15 mouse cellular contexts compared by ENCODE assay signal in genomic region chr13:32465787-32466186, GRCm38 (mm10).
DNase-seq lines count a peak whose midpoint lies in the region; ATAC-seq and TF ChIP-seq lines count a peak whose summit lies in the region.
"Had no signal": no experiment of that assay in that cellular context is flagged by ENCODE, and none has a peak within 500 bp of the region (broad histone marks: within the 10 kb centered on the region; RNA-seq: fewer than 3 reads in every experiment).

No protein-coding gene starts in this region.

- H3K27ac ChIP-seq in kidney, postnatal 0 days = 0 out of 2 replicates have a peak overlapping the region, but pooled peaks have one; percentile 13
- H3K27ac ChIP-seq: forebrain, embryonic 12.5 days; gastrocnemius, adult 2 months; limb, embryonic 15.5 days; stomach, embryonic 15.5 days had no signal

- ATAC-seq in kidney, postnatal 0 days (replicated peaks; ENCODE audit: low FRiP score, low read depth) = 0 out of 2 replicates have a peak, but pooled peaks have one; percentile 40

- no peak for TF ChIP-seq CTCF in kidney, postnatal 0 days (IDR thresholded peaks at IDR 0.05; ENCODE audit: low read depth)

- H3K4me2 ChIP-seq in kidney, postnatal 0 days (ENCODE audit: low read length) = no peak overlapping the region
- H3K4me2 ChIP-seq: forebrain, embryonic 12.5 days; heart, embryonic 12.5 days; limb, embryonic 15.5 days; stomach, embryonic 15.5 days had no signal

- no peak overlapping the region for H3K9ac ChIP-seq in kidney, postnatal 0 days (ENCODE audit: low read depth, low read length)
- H3K9ac ChIP-seq: forebrain, embryonic 12.5 days; heart, embryonic 12.5 days; limb, embryonic 15.5 days; stomach, embryonic 15.5 days had no signal

- no peaks in the 10 kb centered on the region for H3K36me3 ChIP-seq in kidney, postnatal 0 days (ENCODE audit: insufficient read depth, low read length)
- H3K36me3 ChIP-seq: forebrain, embryonic 12.5 days; heart, embryonic 12.5 days; limb, embryonic 15.5 days; stomach, embryonic 15.5 days had no signal

- H3K4me3 ChIP-seq in kidney, postnatal 0 days (replicated peaks; ENCODE audit: low read depth, low read length) = no peak overlapping the region
- H3K4me3 ChIP-seq: forebrain, embryonic 12.5 days; gastrocnemius, adult 2 months; heart, embryonic 12.5 days; limb, embryonic 15.5 days; megakaryocyte, embryonic 14.5 days; stomach, embryonic 15.5 days had no signal

- H3K27me3 ChIP-seq in kidney, postnatal 0 days (ENCODE audit: insufficient read depth, low read length) = no peaks in the 10 kb centered on the region
- H3K27me3 ChIP-seq: forebrain, embryonic 12.5 days; limb, embryonic 15.5 days; stomach, embryonic 15.5 days had no signal

- whole genome bisulfite sequencing in kidney, postnatal 0 days = 28% methylated on average over 5 of the region's 5 CpGs

- DNase-seq in adrenal gland, adult (ENCODE audit: inconsistent age in 2 of 2, low spot score in 1 of 2) = peak; percentile 14 to 72
- DNase-seq in adrenal gland, adult 18-20 months (ENCODE audit: low spot score in 2 of 2) = no peak
- peak; percentile 39 for DNase-seq in kidney, adult 11 months
- no peak for DNase-seq in kidney, adult 18-20 months
- DNase-seq in ZHBTc4 (ENCODE audit: low read depth, low spot score) = peak; percentile 39
- no peak for DNase-seq in kidney, postnatal 0 days (ENCODE audit: low spot score)
- no peak for DNase-seq in cerebellum, postnatal 10 days
- no peak for DNase-seq in cerebellum, adult 11 months
- DNase-seq: gastrocnemius, adult 2 months; thymus, postnatal 25 days had no signal

- H3K4me1 ChIP-seq in kidney, postnatal 0 days (replicated peaks; ENCODE audit: insufficient read depth, low read length) = no peaks in the 10 kb centered on the region
- H3K4me1 ChIP-seq: megakaryocyte, embryonic 14.5 days; stomach, embryonic 15.5 days had no signal

- no peaks in the 10 kb centered on the region for H3K9me3 ChIP-seq in kidney, postnatal 0 days (replicated peaks; ENCODE audit: low read length)
- H3K9me3 ChIP-seq: forebrain, embryonic 12.5 days; heart, embryonic 12.5 days; limb, embryonic 15.5 days; megakaryocyte, embryonic 14.5 days; stomach, embryonic 15.5 days had no signal

Comparison
In these comparisons a context has a peak if more than half of its experiments do, and no peak if none do; other contexts are left out.
1. DNase-seq: peak in adrenal gland, adult (2 of 2), kidney, adult 11 months (single experiment) and ZHBTc4 (single experiment); none in adrenal gland, adult 18-20 months (0 of 2), kidney, adult 18-20 months (single experiment), kidney, postnatal 0 days (single experiment), cerebellum, postnatal 10 days (0 of 2) and cerebellum, adult 11 months (single experiment).